Mouse (Mus musculus) duodenum, adult 2 months (tissue): Measurements from ENCODE around the gene Blmh. TPM values are rescaled to one million over a fixed set of nuclear protein-coding genes. Genes with fewer than 3 reads are reported as not detected.

Experiments used
- polyA plus RNA-seq: library from polyadenylated mRNA; depleted of rRNA; stranded (reverse); fragments of >200 nt; gene quantifications from 2 replicates; pipeline ENCODE4 v1.2.3, GENCODE M21; 2012; ENCODE audit warnings: low replicate concordance; rRNA removed

Blmh gene
- 1.9 and 2.7 TPM in 2 replicates for polyA plus RNA-seq

DNA sequence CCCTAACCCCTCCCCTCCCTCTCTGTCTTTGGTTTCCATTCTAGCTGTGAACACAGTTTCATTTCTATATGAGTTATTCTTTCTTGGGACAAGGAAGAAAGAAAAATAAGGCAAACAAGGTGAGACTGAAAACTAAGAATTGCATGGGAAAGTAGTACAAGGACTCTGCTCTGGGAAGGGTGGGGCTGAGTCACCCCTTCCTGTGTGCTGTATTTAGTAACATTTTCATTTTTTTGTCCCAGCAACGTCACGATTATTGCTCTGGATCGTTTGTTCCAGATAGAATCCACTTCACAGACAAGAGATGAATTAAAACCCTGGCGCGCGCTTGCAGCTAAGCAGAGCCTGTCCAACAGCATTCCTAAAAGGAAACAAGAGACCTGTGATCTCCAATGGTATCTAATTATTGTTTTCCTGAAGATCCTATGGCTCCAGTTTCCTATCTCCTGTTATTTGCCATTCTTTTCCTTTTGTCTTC is at the start of gene Blmh:
TSS of gene Blmh (plus strand) at position 51 of the 478 bp plus-strand sequence.

GRCm38 (mm10) chr11:76901579-76902361 is 22.8 kb upstream of the Blmh start, which contains the start of gene Tmigd1:
Gene Tmigd1 (plus strand): TSS chr11:76902159.

DNA sequence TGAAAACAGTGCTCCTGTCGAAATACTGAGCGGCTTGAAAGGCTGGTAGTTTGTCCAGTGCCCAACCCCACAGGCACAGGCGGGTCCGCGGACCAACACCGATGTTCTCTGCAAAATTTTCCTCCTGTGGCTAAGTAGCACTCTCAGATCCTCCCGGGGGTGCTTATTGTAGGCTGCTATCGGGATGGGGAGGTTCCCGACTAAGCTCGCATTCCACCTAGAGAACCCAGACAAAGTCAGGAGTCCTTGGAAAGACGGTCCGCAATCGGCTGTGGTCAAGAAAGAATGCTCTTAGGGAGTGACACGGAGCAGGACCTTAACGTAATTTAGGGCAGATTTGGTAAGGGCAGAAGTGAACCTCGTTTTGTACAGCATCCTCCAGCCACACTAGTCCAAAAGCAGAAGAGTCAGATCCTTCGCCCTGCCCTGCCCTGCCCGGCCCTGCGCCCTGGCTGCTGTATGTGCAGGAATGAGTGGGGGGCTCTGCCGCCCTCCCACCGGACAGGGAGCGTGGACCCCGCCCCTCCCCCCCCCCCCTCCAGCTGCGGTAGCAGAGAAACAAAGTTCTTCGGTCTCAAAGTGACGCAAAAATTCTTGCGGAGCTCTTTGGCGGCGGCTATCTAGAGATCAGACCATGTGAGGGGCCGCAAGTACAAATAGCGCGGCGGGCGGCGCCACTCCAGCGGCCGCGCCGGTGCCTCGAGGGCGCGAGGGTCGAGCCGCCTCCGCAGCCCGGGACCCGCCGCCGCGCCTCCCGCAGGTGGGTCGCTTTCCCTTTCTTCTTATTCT is 73.5 kb downstream of the Blmh start, which contains the start of gene Slc6a4:
TSS of gene Slc6a4 (plus strand) at position 688 of the 789 bp plus-strand sequence.

Other genes with a start within 250 kb of the Blmh start
- 0.77 and 1.4 TPM in 2 replicates for gene Trarg1, start 245.0 kb upstream of the Blmh start, polyA plus RNA-seq
- gene Gosr1, start 161.2 kb upstream of the Blmh start, polyA plus RNA-seq = 9.5 and 9.7 TPM in 2 replicates
- gene Cpd, start 77.8 kb upstream of the Blmh start, polyA plus RNA-seq = 6.7 and 20.7 TPM in 2 replicates
- gene Tmigd1, start 22.6 kb upstream of the Blmh start, polyA plus RNA-seq = 0.22 and 1.00 TPM in 2 replicates
- 36.4 and 37.2 TPM in 2 replicates for gene Slc6a4, start 73.8 kb downstream of the Blmh start, polyA plus RNA-seq
- gene Nsrp1, start 153.6 kb downstream of the Blmh start, polyA plus RNA-seq = 0.16 and 0.18 TPM in 2 replicates